Mouse (Mus musculus) heart, postnatal 0 days (tissue): ENCODE data around the gene Dusp16. TPM values are rescaled to one million over a fixed set of nuclear protein-coding genes. Genes with fewer than 3 reads are reported as not detected.

Source experiments
- ATAC-seq: fragments of 200-750 bp; cut with Nextera tagmentation; 2 replicates; pipeline ENCODE4 v1.8.0; 2017; ENCODE audit warnings: low read depth, moderate number of reproducible peaks, moderate library complexity; ENCODE audit not compliant: insufficient read depth
- DNase-seq: peaks from one replicate; pipeline ENCODE4 v3.0.0-alpha.2; 2016; ENCODE audit warnings: low spot score
- H3K27ac ChIP-seq: fragments of 300-500 bp; sonication (generic); 2 replicates; pipeline ENCODE4 v1.5.1; 2014; ENCODE audit warnings: low read depth, mild to moderate bottlenecking
- H3K27me3 ChIP-seq: fragments of 300-500 bp; sonication (generic); 2 replicates; pipeline ENCODE4 v1.6.1; 2014; ENCODE audit warnings: low read length, mixed read lengths; ENCODE audit not compliant: control insufficient read depth, insufficient read depth
- H3K36me3 ChIP-seq: fragments of 300-500 bp; sonication (generic); replicated peaks from 2 replicates; pipeline ENCODE4 v1.6.1; 2014; ENCODE audit warnings: low read length, mixed read lengths; ENCODE audit not compliant: control insufficient read depth, insufficient read depth
- H3K4me1 ChIP-seq: fragments of 300-500 bp; sonication (generic); 2 replicates; pipeline ENCODE4 v1.6.1; 2014; ENCODE audit warnings: antibody characterized with exemption; ENCODE audit not compliant: control insufficient read depth, insufficient read depth
- H3K4me2 ChIP-seq: fragments of 300-500 bp; sonication (generic); 2 replicates; pipeline ENCODE4 v1.6.1; 2014; ENCODE audit warnings: low read depth, mild to moderate bottlenecking, low read length, moderate library complexity
- H3K4me3 ChIP-seq: fragments of 300-500 bp; sonication (generic); 2 replicates; pipeline ENCODE4 v1.5.1; 2014; ENCODE audit warnings: low read depth, low read length
- H3K9ac ChIP-seq: fragments of 300-500 bp; sonication (generic); replicated peaks from 2 replicates; pipeline ENCODE4 v1.6.1; 2014; ENCODE audit warnings: low read depth, low read length, mixed read lengths
- H3K9me3 ChIP-seq: fragments of 300-500 bp; sonication (generic); replicated peaks from 2 replicates; pipeline ENCODE4 v1.6.1; 2016; ENCODE audit warnings: low read length; ENCODE audit not compliant: control insufficient read depth
- CTCF ChIP-seq: IDR thresholded peaks from 2 replicates; pipeline ENCODE4 v1.5.1; 2016; ENCODE audit warnings: antibody characterized with exemption, control low read depth, low read depth
- EP300 ChIP-seq: IDR thresholded peaks from 2 replicates; pipeline ENCODE4 v1.6.1; 2016; ENCODE audit warnings: antibody characterized with exemption, low read depth
- WGBS: fragments of 180-500 bp; shearing (Covaris S2); extraction: QIAGEN DNeasy Blood & Tissue Kit; methylation state at CpG from one replicate; pipeline ENCODE4 v1.1.7; 2014; 5-methylcytosine and 5-hydroxymethylcytosine counted together
- polyA plus RNA-seq: library from polyadenylated mRNA; unstranded; fragments of >200 nt; fragmentation: Nextera tagmentation; extraction: Ambion mirVana; gene quantifications from 2 replicates; pipeline ENCODE4 v1.2.1, GENCODE M21; 2015
- total RNA-seq: library from RNA; depleted of rRNA; stranded (reverse); fragments of >200 nt; gene quantifications from 2 replicates; pipeline ENCODE4 v1.2.3, GENCODE M21; 2014; ENCODE audit warnings: low replicate concordance

Dusp16 gene
- total and polyA plus RNA-seq, 2 experiments from 2014 or later: 9.6 to 29.2 TPM

DNA sequence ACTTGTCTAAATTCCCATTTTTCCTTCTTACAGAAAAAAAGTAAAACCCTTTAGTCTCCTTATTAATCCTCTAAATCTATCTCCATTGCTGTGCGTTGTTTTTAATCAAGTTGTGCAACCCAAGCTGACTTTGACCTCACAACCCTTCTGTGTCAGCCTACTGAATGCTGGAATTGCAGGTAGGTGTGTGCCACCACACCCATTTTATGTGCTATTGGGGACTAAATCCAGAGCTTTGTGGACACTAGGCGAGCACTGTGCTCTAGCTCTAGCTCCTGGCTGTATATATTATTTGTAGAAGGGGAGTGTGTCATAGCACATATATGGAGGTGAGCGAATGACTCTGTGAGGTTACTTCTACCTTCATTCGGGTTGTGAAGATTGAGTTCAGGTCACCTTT lies 41.3 kb downstream of the Dusp16 start:
- ATAC-seq: no peak
- TF ChIP-seq EP300 (no peak), CTCF (no peak)
- no peak for DNase-seq
- 91% methylated on average over 4 of the region's 4 CpGs for WGBS
- H3K9me3 ChIP-seq: no peaks in the 10 kb centered on the region
- H3K9ac ChIP-seq: no peak overlapping the region
- peaks cover 10% of the 10 kb centered on the region for H3K4me1 ChIP-seq
- H3K4me2 ChIP-seq: no peak overlapping the region
- H3K27me3 ChIP-seq: no peaks in the 10 kb centered on the region
- no peak overlapping the region for H3K27ac ChIP-seq
- H3K36me3 ChIP-seq: peaks cover 9% of the 10 kb centered on the region
- no peak overlapping the region for H3K4me3 ChIP-seq

DNA sequence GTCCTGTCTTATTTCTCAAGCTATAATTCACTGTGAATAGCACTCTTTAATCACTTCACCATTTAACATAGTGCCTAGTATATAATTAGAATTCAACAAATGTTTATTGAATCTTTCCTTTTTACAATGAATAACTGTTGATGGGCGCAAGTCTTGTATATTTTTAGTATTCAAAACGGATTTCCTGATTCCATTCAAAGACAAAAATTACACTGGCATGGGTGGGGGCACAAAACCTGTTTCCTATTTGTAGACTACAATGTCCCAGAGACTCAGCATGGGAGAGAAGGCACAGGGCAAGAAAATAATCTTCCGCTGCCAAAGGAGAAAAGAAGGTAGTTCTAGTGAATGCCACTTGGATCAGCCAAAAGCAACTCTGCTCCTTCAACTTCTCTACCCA lies 44.3 kb downstream of the Dusp16 start:
- TF ChIP-seq CTCF (no peak), EP300 (no peak)
- Histone ChIP-seq H3K36me3 (peaks cover 7% of the 10 kb centered on the region; the same call in 1 of the 2 replicates), H3K27ac (no peak overlapping the region), H3K4me1 (peaks cover 9% of the 10 kb centered on the region), H3K4me2 (no peak overlapping the region), H3K4me3 (no peak overlapping the region), H3K9ac (no peak overlapping the region), H3K27me3 (no peaks in the 10 kb centered on the region), H3K9me3 (no peaks in the 10 kb centered on the region)
- 84% methylated on average over 3 of the region's 3 CpGs for WGBS
- no peak for DNase-seq
- ATAC-seq: no peak

DNA sequence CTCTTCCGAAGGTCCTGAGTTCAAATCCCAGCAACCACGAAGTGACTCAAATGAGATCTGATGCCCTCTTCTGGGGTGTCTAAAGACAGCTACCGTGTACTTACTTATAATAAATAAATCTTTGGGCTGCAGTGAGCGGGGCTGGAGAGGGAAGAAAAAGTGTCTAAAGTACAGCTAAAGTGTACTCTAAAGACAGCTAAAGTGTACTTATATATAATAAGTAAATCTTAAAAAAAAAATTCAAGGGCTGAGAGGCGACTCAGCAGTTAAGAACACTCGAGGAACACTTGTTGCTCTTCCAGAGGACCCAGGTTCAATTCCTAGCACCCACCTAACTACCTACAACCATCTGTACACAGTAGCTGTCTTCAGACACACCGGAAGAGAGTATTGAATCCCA lies 46.5 kb downstream of the Dusp16 start:
- 92% methylated on average over 7 of the region's 7 CpGs for WGBS
- Histone ChIP-seq H3K36me3 (0 out of 2 replicates have a peak, but pooled peaks cover 7% of the 10 kb centered on the region), H3K4me2 (no peak overlapping the region), H3K4me3 (no peak overlapping the region), H3K27me3 (no peaks in the 10 kb centered on the region), H3K27ac (no peak overlapping the region), H3K9me3 (no peaks in the 10 kb centered on the region), H3K4me1 (0 out of 2 replicates have a peak, but pooled peaks cover 5% of the 10 kb centered on the region), H3K9ac (no peak overlapping the region)
- no peak for TF ChIP-seq CTCF
- no peak for TF ChIP-seq EP300
- DNase-seq (no peak), ATAC-seq (no peak)

DNA sequence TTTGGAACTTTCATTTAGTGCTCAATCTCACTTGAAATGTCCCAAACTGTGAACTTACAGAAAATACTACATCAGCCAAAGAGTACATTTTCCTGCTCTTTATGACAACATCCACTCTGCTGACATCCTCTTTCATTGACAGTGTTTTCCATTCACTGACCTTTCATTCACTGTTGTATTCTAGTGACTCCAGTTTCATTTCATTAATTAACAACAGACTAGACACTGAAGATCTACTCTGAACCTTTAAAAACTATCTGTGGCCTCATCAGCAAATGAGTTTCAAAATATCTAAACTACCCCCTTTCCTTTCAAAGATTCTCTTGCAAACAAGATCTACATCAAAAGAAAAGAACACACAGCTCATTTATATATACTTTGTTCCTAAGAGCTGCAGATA lies 48.9 kb downstream of the Dusp16 start:
- Histone ChIP-seq H3K27ac (no peak overlapping the region), H3K27me3 (no peaks in the 10 kb centered on the region), H3K4me3 (no peak overlapping the region), H3K36me3 (peaks cover 18% of the 10 kb centered on the region), H3K4me2 (no peak overlapping the region), H3K4me1 (0 out of 2 replicates have a peak, but pooled peaks cover 5% of the 10 kb centered on the region), H3K9ac (no peak overlapping the region), H3K9me3 (no peaks in the 10 kb centered on the region)
- TF ChIP-seq EP300: no peak
- TF ChIP-seq CTCF: no peak
- DNase-seq: no peak
- ATAC-seq: no peak

DNA sequence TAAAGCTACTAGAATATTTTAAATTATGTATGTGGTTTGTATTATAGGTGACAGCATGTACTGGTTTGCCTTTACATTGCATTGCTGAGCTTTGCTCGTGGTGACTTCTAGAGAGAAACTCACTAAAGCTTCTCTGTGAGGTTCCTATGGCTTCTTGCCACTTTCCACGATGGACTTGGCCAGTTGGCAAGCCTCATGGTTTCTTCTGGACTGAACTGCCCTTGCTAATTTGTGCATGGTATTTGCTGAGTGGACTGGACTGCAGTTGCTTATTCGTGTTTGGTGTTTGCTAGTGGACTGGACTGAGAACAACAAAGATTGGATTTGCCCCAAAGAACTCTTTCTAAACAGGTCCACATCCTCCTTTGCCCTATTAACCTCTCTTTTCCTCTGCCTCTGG lies 55.6 kb downstream of the Dusp16 start:
- H3K9me3 ChIP-seq: no peaks in the 10 kb centered on the region
- ATAC-seq (no peak), DNase-seq (no peak)

DNA sequence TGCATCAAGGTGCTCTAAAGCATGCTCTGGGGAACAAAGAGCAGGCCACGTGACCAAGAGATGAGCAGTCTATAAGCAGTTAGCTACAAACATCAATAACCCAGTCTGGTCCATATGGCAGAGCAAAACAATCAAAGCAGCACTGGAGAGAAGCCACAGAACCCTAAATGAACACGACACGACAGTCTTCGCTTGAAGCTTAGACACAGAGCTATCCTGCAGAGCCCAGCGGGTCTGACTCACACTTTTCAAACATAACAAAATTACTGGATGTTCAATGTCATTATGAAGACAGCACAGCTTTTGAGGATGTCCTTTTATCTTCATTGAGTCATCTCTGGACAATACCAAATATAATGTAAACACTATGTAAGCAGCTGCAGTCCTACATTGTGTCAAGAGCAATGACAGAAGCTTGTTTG lies 58.6 kb downstream of the Dusp16 start:
- H3K36me3 ChIP-seq: peaks cover 30% of the 10 kb centered on the region
- DNase-seq (no peak), ATAC-seq (no peak)
- H3K4me1 ChIP-seq: peaks cover 8% of the 10 kb centered on the region; the same call in 1 of the 2 replicates
- no peak overlapping the region for H3K4me3 ChIP-seq
- no peaks in the 10 kb centered on the region for H3K27me3 ChIP-seq
- WGBS: 88% methylated on average over 5 of the region's 5 CpGs
- H3K9ac ChIP-seq: no peak overlapping the region
- TF ChIP-seq EP300 (no peak), CTCF (no peak)
- H3K27ac ChIP-seq: no peak overlapping the region
- H3K9me3 ChIP-seq: no peaks in the 10 kb centered on the region
- no peak overlapping the region for H3K4me2 ChIP-seq

More for the DNA sequence above, 55.6 kb downstream of the Dusp16 start:
- WGBS: 64% methylated on average over 3 of the region's 3 CpGs
- Histone ChIP-seq H3K4me1 (no peaks in the 10 kb centered on the region), H3K4me2 (no peak overlapping the region), H3K36me3 (peaks cover 42% of the 10 kb centered on the region), H3K27me3 (no peaks in the 10 kb centered on the region), H3K4me3 (no peak overlapping the region), H3K27ac (no peak overlapping the region), H3K9ac (no peak overlapping the region)
- TF ChIP-seq EP300 (no peak), CTCF (no peak)
